Mouse (Mus musculus) Muller cell, postnatal 12 days (primary cell): ENCODE results near the gene Gm3020.
"Not testable (repeated sequence)": the region's sequence is repeated elsewhere in the genome, so short reads cannot be mapped to it uniquely, and the experiment has no call there.

ENCODE experiments used
- DNase-seq: peaks from one replicate; pipeline ENCODE4 v3.0.0-alpha.2; 2015; ENCODE audit errors: inconsistent ontology term

Gene Gm3020

GRCm38 (mm10) chr14:3651730-3652129, at the start of gene Gm3020:
Gene Gm3020, plus strand, starts transcription at chr14:3652030.
- DNase-seq: not testable (repeated sequence)

- DNase-seq: not testable (repeated sequence)
Observed at GRCm38 (mm10) chr14:3634212-3634611, 17.6 kb upstream of the Gm3020 start, which contains the start of gene Gm3012. Gene Gm3012, plus strand, starts transcription at chr14:3634512.

DNA sequence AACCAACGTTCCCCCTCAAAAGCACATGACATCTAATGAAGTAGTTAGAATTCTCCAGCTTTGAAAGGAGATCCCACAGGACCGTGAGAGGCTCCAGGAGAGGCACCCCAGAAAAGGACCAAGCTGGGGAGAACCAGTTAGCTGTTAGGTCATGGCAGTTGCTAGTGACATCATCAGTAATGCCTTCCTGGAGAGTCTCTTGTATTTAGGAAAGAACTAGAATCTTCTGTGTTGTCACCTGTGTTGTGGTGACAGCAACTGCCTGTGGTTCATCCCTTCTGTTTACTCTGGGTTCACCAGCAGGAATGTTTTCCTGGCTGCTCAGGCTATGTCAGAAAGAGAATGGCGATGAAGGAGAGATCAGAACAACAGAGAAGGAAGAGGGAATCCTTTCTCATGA, 36.7 kb downstream of the Gm3020 start, which contains the start of gene Gm3043:
Gm3043 (plus strand) TSS at position 301 of the 400 bp plus-strand sequence.
- not testable (repeated sequence) for DNase-seq
